Mouse (Mus musculus) kidney, adult 8-10 months (tissue): Measurements from ENCODE around the gene Sgsm3.
A peak's percentile ranks its signal among the peaks of the same experiment; 100 is the strongest.

Experiments used
- DNase-seq, 2 experiments: peaks; one replicate each; pipeline ENCODE4 v3.0.0; 2022

Sgsm3 gene

GRCm38 (mm10) chr15:81027378-81028173 lies 50.0 kb downstream of the Sgsm3 start:
- peak; percentile 63 to 85 for DNase-seq

GRCm38 (mm10) chr15:81030891-81031425 lies 53.4 kb downstream of the Sgsm3 start:
- peak; percentile 35 to 39 for DNase-seq

- no peak for DNase-seq
These were observed 54.0 kb downstream of the Sgsm3 start for GRCm38 (mm10) chr15:81031611-81032010.

- no peak for DNase-seq
These were observed 55.5 kb downstream of the Sgsm3 start for GRCm38 (mm10) chr15:81032941-81033629.

- DNase-seq: no peak
These were observed 56.6 kb downstream of the Sgsm3 start for GRCm38 (mm10) chr15:81034119-81034518.

GRCm38 (mm10) chr15:81035417-81036162 lies 58.0 kb downstream of the Sgsm3 start:
- no peak for DNase-seq

- no peak for DNase-seq
These were observed 60.9 kb downstream of the Sgsm3 start for GRCm38 (mm10) chr15:81038419-81038818.

GRCm38 (mm10) chr15:81041767-81042166 lies 64.2 kb downstream of the Sgsm3 start:
- no peak for DNase-seq

- DNase-seq: peak in 1 of 2 experiments; percentile 41
These were observed 64.8 kb downstream of the Sgsm3 start for GRCm38 (mm10) chr15:81042276-81042931.

- DNase-seq: no peak
These were observed 66.9 kb downstream of the Sgsm3 start for GRCm38 (mm10) chr15:81044446-81044845.

GRCm38 (mm10) chr15:81045336-81045735 lies 67.8 kb downstream of the Sgsm3 start:
- DNase-seq: no peak

GRCm38 (mm10) chr15:81046061-81046460 lies 68.5 kb downstream of the Sgsm3 start:
- no peak for DNase-seq

GRCm38 (mm10) chr15:81047497-81047896 lies 69.9 kb downstream of the Sgsm3 start:
- DNase-seq: no peak

- peak in 1 of 2 experiments; percentile 45 for DNase-seq
These were observed 72.0 kb downstream of the Sgsm3 start for GRCm38 (mm10) chr15:81049401-81050053.

- DNase-seq: no peak
These were observed 72.9 kb downstream of the Sgsm3 start for GRCm38 (mm10) chr15:81050488-81050887.

GRCm38 (mm10) chr15:81052491-81052890 lies 74.9 kb downstream of the Sgsm3 start:
- no peak for DNase-seq

GRCm38 (mm10) chr15:81055488-81055887 lies 77.9 kb downstream of the Sgsm3 start:
- DNase-seq: no peak

- no peak for DNase-seq
These were observed 80.2 kb downstream of the Sgsm3 start for GRCm38 (mm10) chr15:81057736-81058135.

- DNase-seq: peak in 1 of 2 experiments; percentile 17
These were observed 83.4 kb downstream of the Sgsm3 start for GRCm38 (mm10) chr15:81060975-81061374.
